Mouse (Mus musculus) small intestine, adult 2 months (tissue): ENCODE measurements at regions not wholly inside any gene's neighbourhood (a gene's known extent, or its start where the extent isn't known, plus 50 kb on each side); places are given as distances from the start of the nearest gene placed in this dataset.

Source experiments
- CTCF ChIP-seq: fragments of 200-500 bp; IDR thresholded peaks from 2 replicates; pipeline ENCODE4 v1.5.1; 2012; ENCODE audit warnings: low read depth, mild to moderate bottlenecking, control low read depth, inconsistent platforms, low read length, moderate library complexity, mixed read lengths; ENCODE audit not compliant: insufficient replicate concordance, insufficient read length; ENCODE audit errors: extremely low read depth
- POLR2A ChIP-seq: fragments of 200-500 bp; IDR thresholded peaks from 2 replicates; pipeline ENCODE4 v1.6.1; 2012; ENCODE audit warnings: low read depth, mild to moderate bottlenecking, control low read depth, inconsistent platforms, low read length, moderate library complexity

DNA sequence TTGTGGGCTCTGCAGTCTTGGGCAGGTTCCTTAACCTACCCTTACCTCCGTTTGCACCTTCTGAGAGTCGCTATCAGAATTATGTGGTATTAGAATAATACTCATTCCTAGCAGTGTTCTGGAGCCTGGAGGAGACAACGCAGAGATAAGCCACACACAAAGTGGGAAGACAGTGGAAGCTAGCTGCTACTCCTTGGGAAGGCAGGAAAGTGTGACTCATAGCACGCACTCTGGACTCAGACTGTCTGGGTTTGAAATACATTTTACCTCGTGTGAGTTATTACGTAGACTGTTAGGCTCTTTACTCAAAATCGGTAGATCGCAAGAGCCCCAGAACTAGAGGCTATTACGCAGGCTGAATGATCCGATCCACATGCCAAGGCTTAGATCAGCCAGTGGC is 66.7 kb upstream of the Cited2 start:
- TF ChIP-seq POLR2A: no peak
- no peak for TF ChIP-seq CTCF
